Mouse (Mus musculus) cortical plate, adult 2 months (tissue): ENCODE results near the gene Txndc12.

Experiments used
- CTCF ChIP-seq: fragments of 200-500 bp; IDR thresholded peaks from 2 replicates; pipeline ENCODE4 v1.5.1; 2011; ENCODE audit warnings: mild to moderate bottlenecking, control low read depth, low read length; ENCODE audit not compliant: insufficient read depth; ENCODE audit errors: extremely low read depth
- POLR2A ChIP-seq: fragments of 200-500 bp; IDR thresholded peaks from 2 replicates; pipeline ENCODE4 v1.6.1; 2011; ENCODE audit warnings: mild to moderate bottlenecking, low read length, control low read depth; ENCODE audit not compliant: insufficient read depth; ENCODE audit errors: extremely low read depth

- TF ChIP-seq POLR2A (no peak), CTCF (no peak)
Measured at GRCm38 (mm10) chr4:108811142-108811541, 23.3 kb upstream of the Txndc12 start.
